ENCODE assay signal across 8 mouse cellular contexts in the genomic region with DNA sequence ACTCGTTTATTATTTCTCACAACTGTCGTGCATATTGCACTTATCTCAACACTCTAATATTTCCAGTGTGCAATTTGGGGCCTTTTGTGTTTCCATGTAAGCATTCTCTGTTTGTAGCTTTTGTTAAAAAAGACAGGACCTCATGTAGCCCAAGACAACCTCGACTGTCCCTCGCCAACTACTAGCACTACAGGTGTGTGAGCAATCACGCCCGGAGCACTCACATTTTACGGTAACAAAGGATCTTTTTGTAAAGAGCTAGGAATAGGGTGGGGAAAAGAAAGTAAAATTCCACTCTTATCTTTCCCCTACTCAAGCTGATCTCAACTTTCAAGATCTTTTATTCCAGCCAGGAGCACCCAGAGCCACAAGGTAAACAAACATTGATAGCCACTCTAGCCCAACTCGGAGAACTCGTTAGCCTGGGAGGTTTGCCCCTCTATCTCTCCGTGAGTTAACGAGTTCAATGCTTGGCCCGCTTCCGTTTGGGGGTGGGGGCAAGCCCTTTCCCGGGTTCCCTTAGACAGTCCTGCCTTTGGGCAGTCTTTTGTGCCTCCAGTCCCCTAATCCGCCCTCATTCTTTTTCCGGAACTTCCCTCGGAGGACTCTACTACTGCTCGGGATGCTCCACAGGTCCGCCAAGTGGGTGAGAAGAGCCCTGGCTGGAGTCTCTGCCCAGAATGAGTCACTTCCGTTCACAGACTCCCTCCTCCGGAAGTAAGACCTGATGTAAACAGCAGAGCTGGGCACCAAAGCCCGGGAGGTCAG. TPM values are rescaled to one million over a fixed set of nuclear protein-coding genes. Genes with fewer than 3 reads are reported as not detected.
A peak's percentile ranks its signal among the peaks of the same experiment; 100 is the strongest.
DNase-seq lines count a peak whose midpoint lies in the region; ATAC-seq and TF ChIP-seq lines count a peak whose summit lies in the region.

TSS of gene Gm45208 (plus strand) at position 732 of the 768 bp plus-strand sequence.

- 0 out of 2 replicates have a peak, but pooled peaks cover 5% of the 10 kb centered on the region for H3K36me3 ChIP-seq in embryonic facial prominence, embryonic 14.5 days (ENCODE audit: control insufficient read depth, insufficient read depth, low read length)
- no peaks in the 10 kb centered on the region; the same call in 1 of the 2 replicates for H3K36me3 ChIP-seq in kidney, embryonic 14.5 days (ENCODE audit: control insufficient read depth, insufficient read depth, low read length)

- H3K4me2 ChIP-seq in embryonic facial prominence, embryonic 14.5 days (ENCODE audit: low read depth, low read length) = peak within 1 kb of the TSS; percentile 61
- peak within 1 kb of the TSS; percentile 54 for H3K4me2 ChIP-seq in kidney, embryonic 14.5 days (replicated peaks; ENCODE audit: low read depth, low read length)

- ATAC-seq in embryonic facial prominence, embryonic 14.5 days (ENCODE audit: low read depth) = peak; percentile 93
- ATAC-seq in kidney, embryonic 14.5 days (ENCODE audit: low FRiP score, low TSS enrichment) = peak; percentile 87

- 13% methylated on average over 22 of the region's 22 CpGs for WGBS in bone marrow, adult 2 months
- WGBS in embryonic facial prominence, embryonic 14.5 days = 31% methylated on average over 22 of the region's 22 CpGs
- WGBS in kidney, embryonic 14.5 days = 34% methylated on average over 22 of the region's 22 CpGs

- TF ChIP-seq CTCF in bone marrow, adult 2 months (IDR thresholded peaks at IDR 0.05; ENCODE audit: control insufficient read depth, insufficient read depth, low read length) = no peak

- no peak for TF ChIP-seq POLR2A in bone marrow, adult 2 months (IDR thresholded peaks at IDR 0.05; ENCODE audit: borderline replicate concordance, control insufficient read depth, low read depth, low read length)

- H3K27me3 ChIP-seq in embryonic facial prominence, embryonic 14.5 days (replicated peaks; ENCODE audit: control insufficient read depth, insufficient read depth, low read length) = no peaks in the 10 kb centered on the region
- H3K27me3 ChIP-seq in kidney, embryonic 14.5 days (ENCODE audit: control insufficient read depth, insufficient read depth, low read length) = no peaks in the 10 kb centered on the region

- H3K27ac ChIP-seq in bone marrow, adult 2 months (ENCODE audit: control insufficient read depth, insufficient read depth, low read depth, low read length, poor library complexity) = peak within 1 kb of the TSS; percentile 92
- H3K27ac ChIP-seq in embryonic facial prominence, embryonic 14.5 days (replicated peaks; ENCODE audit: low read depth, low read length) = peak within 1 kb of the TSS; percentile 90
- H3K27ac ChIP-seq in kidney, embryonic 14.5 days (ENCODE audit: low read depth, low read length) = peak within 1 kb of the TSS; percentile 88

- no peaks in the 10 kb centered on the region for H3K9me3 ChIP-seq in embryonic facial prominence, embryonic 14.5 days (ENCODE audit: control insufficient read depth, low read length)
- no peaks in the 10 kb centered on the region for H3K9me3 ChIP-seq in kidney, embryonic 14.5 days (ENCODE audit: control insufficient read depth, low read length)

- H3K9ac ChIP-seq in embryonic facial prominence, embryonic 14.5 days (ENCODE audit: low read depth, low read length) = peak within 1 kb of the TSS; percentile 71
- peak within 1 kb of the TSS; percentile 53 for H3K9ac ChIP-seq in kidney, embryonic 14.5 days (ENCODE audit: low read depth, low read length)

- H3K4me3 ChIP-seq in bone marrow, adult 2 months (replicated peaks; ENCODE audit: control insufficient read depth, low read depth, low read length) = peak within 1 kb of the TSS; percentile 99
- peak within 1 kb of the TSS; percentile 56 for H3K4me3 ChIP-seq in embryonic facial prominence, embryonic 14.5 days (ENCODE audit: low read depth, low read length)
- peak within 1 kb of the TSS; percentile 46 for H3K4me3 ChIP-seq in kidney, embryonic 14.5 days (ENCODE audit: low read length)

- DNase-seq in 3T3-L1 (ENCODE audit: low read depth, low spot score) (peak; percentile 89), liver (peak; percentile 73)
- DNase-seq in embryonic facial prominence, embryonic 14.5 days (ENCODE audit: low spot score) = peak; percentile 87
- peak; percentile 73 to 83 for DNase-seq in heart, adult 9 months (ENCODE audit: low spot score in 2 of 2)
- DNase-seq in monocyte, adult 2 months (ENCODE audit: low read depth in 1 of 2, low spot score in 2 of 2) = peak; percentile 40 to 48
- DNase-seq in spleen, postnatal 14 days (ENCODE audit: low spot score in 2 of 2) = peak; percentile 49 to 55

- no peaks in the 10 kb centered on the region for H3K4me1 ChIP-seq in bone marrow, adult 2 months (ENCODE audit: control insufficient read depth, insufficient read depth, low read length)
- no peaks in the 10 kb centered on the region for H3K4me1 ChIP-seq in embryonic facial prominence, embryonic 14.5 days (ENCODE audit: control insufficient read depth, insufficient read depth, low read length)
- peaks cover 4% of the 10 kb centered on the region; the same call in 1 of the 2 replicates for H3K4me1 ChIP-seq in kidney, embryonic 14.5 days (ENCODE audit: control insufficient read depth, insufficient read depth, low read length)

RNA-seq across cellular contexts. Expression of gene Gm45208, which starts in this region (rescaled TPM):
- polyA plus RNA-seq in bone marrow, adult 2 months (2011; ENCODE audit: insufficient read depth, insufficient read length, low replicate concordance, missing spikeins) = not detected in 2 replicates
- not detected in 2 replicates for polyA plus RNA-seq in embryonic facial prominence, embryonic 14.5 days (2014; fragmentation: Nextera tagmentation; extraction: Ambion mirVana)
- 0.23 TPM in 1 of 2 replicates, not detected in the other for polyA plus RNA-seq in kidney, embryonic 14.5 days (2014; fragmentation: Nextera tagmentation; extraction: Ambion mirVana)

Comparison
In these comparisons a context has a peak if more than half of its experiments do, and no peak if none do; other contexts are left out.
1. Peak in every context shown above with its lines: DNase-seq, ATAC-seq, H3K4me3 ChIP-seq and H3K27ac ChIP-seq.
2. Peak in DNase-seq, ATAC-seq, H3K4me3 ChIP-seq, H3K27ac ChIP-seq, H3K9ac ChIP-seq and H3K4me2 ChIP-seq in embryonic facial prominence, embryonic 14.5 days; RNA of the gene not detected or under 1 TPM.
3. Peak in ATAC-seq, H3K4me3 ChIP-seq, H3K27ac ChIP-seq, H3K9ac ChIP-seq and H3K4me2 ChIP-seq in kidney, embryonic 14.5 days; RNA of the gene not detected or under 1 TPM.
4. H3K4me3 ChIP-seq: peak in every context shown above with its lines; median percentile 99 in bone marrow, adult 2 months; 56 in embryonic facial prominence, embryonic 14.5 days; 46 in kidney, embryonic 14.5 days.